Mouse (Mus musculus) spleen, adult 12 weeks (tissue): ENCODE results near the gene Pik3r6.

Experiments used
- DNase-seq: peaks from one replicate; pipeline ENCODE4 v3.0.0; 2022; ENCODE audit warnings: low spot score

Pik3r6 gene

GRCm38 (mm10) chr11:68583906-68584480 is 81.2 kb downstream of the Pik3r6 start:
- no peak for DNase-seq

DNA sequence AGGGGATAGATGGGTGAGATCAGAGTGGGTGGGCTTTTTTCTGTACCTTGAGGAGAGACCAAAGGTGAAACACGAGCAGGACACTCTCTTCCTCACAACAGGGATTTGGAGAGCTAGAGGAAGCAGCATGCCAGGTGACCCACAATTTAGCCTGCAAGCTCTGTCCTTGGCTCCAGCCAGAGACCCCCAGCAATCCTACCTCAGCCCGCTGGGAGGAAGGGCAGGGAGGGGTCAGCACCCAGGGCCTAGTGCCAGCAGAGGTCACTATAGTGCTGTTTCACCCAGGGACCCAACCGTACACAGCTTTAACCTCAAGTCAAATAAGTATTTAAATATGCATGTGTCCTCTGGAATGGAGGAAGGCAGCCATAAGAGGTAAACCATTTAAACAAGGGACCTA is 83.1 kb downstream of the Pik3r6 start:
- DNase-seq, result no peak

- no peak for DNase-seq
These were observed 83.9 kb downstream of the Pik3r6 start, which contains the start of gene Ccdc42 for GRCm38 (mm10) chr11:68586721-68587120. Gene Ccdc42, plus strand, starts transcription at chr11:68587021.

DNA sequence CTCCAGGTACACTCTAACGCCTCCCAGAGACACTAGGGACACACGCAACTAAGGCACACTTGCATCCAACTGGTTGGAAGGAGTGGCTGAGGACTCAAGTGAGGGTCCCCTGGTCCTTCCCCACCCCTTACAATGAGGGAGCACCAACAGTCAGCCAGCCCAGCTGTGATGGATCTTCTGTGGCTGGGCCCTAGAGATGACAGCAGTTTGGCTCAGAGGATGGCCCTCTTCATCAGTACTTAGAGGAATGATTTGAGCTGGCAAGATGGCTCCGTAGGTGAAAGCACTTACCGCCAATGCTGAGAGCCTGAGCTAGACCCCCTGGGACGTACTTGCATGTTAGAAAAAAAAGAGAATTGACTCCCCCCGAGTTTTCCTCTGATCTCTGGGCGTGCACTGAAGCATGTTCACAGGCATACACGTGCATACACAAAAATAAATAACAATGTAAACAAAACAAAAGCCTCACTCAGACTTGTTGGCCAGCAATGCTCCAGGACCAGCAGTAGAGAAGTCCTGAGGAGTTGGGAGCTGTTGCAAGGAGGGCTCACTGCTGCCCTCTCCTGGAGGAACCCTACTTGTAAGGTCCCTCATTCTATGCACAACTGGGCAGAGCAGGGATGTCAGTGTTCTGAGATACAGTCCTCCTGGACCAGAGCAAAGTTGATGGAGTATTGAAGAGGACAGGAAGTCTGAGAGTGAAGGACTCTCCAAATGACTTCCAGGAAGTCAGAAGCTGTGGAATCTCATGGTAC is 86.4 kb downstream of the Pik3r6 start:
- peak; percentile 34 for DNase-seq

DNA sequence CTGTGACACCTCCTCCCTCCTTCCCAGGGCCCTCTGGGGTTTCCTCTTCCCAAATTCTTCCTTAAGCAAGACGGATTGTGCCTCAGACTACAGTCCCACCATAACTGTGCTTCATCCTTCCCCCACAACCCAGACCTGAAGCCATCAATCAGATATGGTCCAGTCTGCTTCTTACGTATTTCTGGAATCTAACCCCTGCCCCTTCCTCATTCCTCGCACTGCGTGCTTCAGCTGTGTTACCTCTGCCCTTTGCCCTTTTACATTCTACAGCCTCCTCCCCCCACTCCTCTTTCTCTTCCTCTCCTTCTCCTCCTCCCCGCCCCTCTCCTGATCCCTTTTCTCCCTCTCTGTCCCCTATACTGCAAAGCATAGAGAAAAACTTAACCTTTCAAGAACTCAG is 88.9 kb downstream of the Pik3r6 start:
- no peak for DNase-seq

DNA sequence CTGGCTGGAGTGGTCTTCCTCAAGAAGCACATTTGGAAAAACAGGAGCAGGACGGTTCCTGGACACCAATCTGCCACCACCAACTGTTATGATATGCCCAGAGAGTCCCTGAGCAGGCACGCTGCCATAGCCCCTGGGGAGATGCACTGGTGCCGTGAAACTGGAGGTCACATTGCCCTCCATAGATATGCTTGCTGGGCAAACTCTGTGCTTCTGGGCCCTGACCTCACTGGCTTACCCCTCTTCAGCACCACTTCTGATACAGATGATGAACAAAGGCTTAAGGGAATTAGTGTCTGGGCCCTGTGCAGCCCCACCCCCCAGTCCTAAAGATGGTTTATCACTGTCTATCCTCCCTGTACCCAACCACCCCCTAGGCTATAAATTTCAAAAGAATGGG is 90.4 kb downstream of the Pik3r6 start:
- no peak for DNase-seq

GRCm38 (mm10) chr11:68597912-68598311 is 95.1 kb downstream of the Pik3r6 start:
- no peak for DNase-seq

- DNase-seq, result no peak
These were observed 97.8 kb downstream of the Pik3r6 start for GRCm38 (mm10) chr11:68600551-68601021.

DNA sequence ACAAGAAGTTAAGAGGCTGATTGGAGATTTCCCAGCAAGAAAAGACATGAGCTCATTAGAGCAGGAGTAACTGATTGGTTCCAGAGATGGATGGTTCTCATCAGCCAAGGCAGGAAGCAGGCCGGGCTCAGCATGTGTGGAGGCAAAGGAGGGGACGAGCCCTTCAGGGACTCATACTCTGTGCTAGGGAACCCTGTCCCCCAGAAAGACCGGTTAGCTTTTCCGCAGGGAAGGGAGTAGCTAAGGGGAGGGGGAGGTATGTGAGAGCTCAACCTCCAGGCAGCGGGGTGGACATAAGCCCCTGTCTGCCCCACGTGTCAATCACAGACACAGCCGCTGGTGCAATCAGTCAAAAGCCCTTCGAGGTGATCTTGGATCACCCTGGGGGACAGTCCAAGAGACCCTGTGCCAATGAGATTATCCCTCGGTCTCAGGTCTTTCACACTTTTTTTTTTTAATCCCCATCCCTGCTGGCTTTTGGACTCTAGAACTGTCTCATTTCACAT is 98.7 kb downstream of the Pik3r6 start:
- DNase-seq, result no peak
